In the genomic region with DNA sequence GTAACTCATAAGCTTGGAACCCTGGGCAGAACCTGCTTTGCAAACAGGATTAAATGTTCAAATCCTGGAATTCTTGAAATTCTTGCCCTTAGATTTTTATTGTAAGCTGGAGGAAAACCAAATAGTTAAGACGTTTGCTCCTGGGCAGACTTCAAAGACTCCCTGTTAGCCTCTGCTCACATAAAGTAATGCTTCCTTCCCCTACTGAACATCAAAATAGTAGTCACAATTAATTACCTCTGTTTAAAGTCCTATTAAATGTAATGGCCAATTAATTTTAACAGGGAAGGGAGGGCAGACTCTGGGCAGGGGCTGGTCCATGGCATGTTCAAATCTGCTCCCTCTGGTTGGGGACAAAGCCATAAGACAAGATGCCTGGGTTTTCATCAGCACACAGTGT, we compare ENCODE assay signal across 25 mouse cellular contexts. TPM values are rescaled to one million over a fixed set of nuclear protein-coding genes. Genes with fewer than 3 reads are reported as not detected.
A peak's percentile ranks its signal among the peaks of the same experiment; 100 is the strongest.
DNase-seq lines count a peak whose midpoint lies in the region; ATAC-seq and TF ChIP-seq lines count a peak whose summit lies in the region.
"Had no signal": no experiment of that assay in that cellular context is flagged by ENCODE, and none has a peak within 500 bp of the region (broad histone marks: within the 10 kb centered on the region; RNA-seq: fewer than 3 reads in every experiment).

No protein-coding gene starts in this region.

- H3K9me3 ChIP-seq in forebrain, embryonic 11.5 days (ENCODE audit: control insufficient read depth, low read length), result no peaks in the 10 kb centered on the region
- no peaks in the 10 kb centered on the region for H3K9me3 ChIP-seq in forebrain, embryonic 12.5 days
- H3K9me3 ChIP-seq in kidney, embryonic 16.5 days (ENCODE audit: low read length), result no peaks in the 10 kb centered on the region
- no peaks in the 10 kb centered on the region for H3K9me3 ChIP-seq in liver, embryonic 13.5 days (replicated peaks)
- H3K9me3 ChIP-seq in liver, postnatal 0 days (ENCODE audit: low read length), result no peaks in the 10 kb centered on the region
- H3K9me3 ChIP-seq: embryonic facial prominence, embryonic 10.5 days; embryonic facial prominence, embryonic 13.5 days; hindbrain, embryonic 12.5 days; hindbrain, embryonic 15.5 days had no signal

- 20% methylated on average over 1 of the region's 1 CpGs for WGBS in forebrain, embryonic 11.5 days
- WGBS in forebrain, embryonic 12.5 days, result 8% methylated on average over 1 of the region's 1 CpGs
- 8% methylated on average over 1 of the region's 1 CpGs for WGBS in kidney, embryonic 16.5 days
- 4% methylated on average over 1 of the region's 1 CpGs for WGBS in kidney, adult 2 months
- WGBS in liver, embryonic 13.5 days (ENCODE audit: insufficient replicate concordance), result 66% methylated on average over 1 of the region's 1 CpGs
- WGBS in liver, postnatal 0 days (ENCODE audit: insufficient replicate concordance), result 62% methylated on average over 1 of the region's 1 CpGs

- no peak for DNase-seq in forebrain, embryonic 11.5 days (ENCODE audit: low spot score)
- DNase-seq in kidney, adult 2 months, result no peak
- no peak for DNase-seq in liver, embryonic 13.5 days
- no peak for DNase-seq in liver, postnatal 0 days
- DNase-seq in spleen, postnatal 10 days (ENCODE audit: low spot score in 2 of 2), result no peak
- DNase-seq in embryo, embryonic 10 days (ENCODE audit: low spot score), result no peak
- DNase-seq: adrenal gland, postnatal 10 days; adrenal gland, postnatal 36 days; cerebellum, adult 11 months; cerebellum, adult 2 months; cerebellum, adult 9-11 months; cerebellum, postnatal 25 days; embryo, embryonic 11 days; gastrocnemius, adult 2 months; gastrocnemius, postnatal 14 days had no signal

- TF ChIP-seq EP300 in liver, postnatal 0 days (IDR thresholded peaks at IDR 0.05; ENCODE audit: low read depth), result no peak

- ATAC-seq in forebrain, embryonic 11.5 days (replicated peaks; ENCODE audit: low FRiP score), result 0 out of 2 replicates have a peak, but pooled peaks have one; percentile 49
- ATAC-seq in forebrain, embryonic 12.5 days (ENCODE audit: low FRiP score), result no peak
- ATAC-seq in kidney, embryonic 16.5 days (ENCODE audit: low FRiP score, low TSS enrichment), result 0 out of 2 replicates have a peak, but pooled peaks have one; percentile 16
- ATAC-seq in liver, embryonic 13.5 days (ENCODE audit: low read depth), result no peak
- ATAC-seq in liver, postnatal 0 days, result no peak
- ATAC-seq: forebrain, embryonic 16.5 days; Patski had no signal

- H3K9ac ChIP-seq in forebrain, embryonic 11.5 days (ENCODE audit: low read length), result no peak overlapping the region
- no peak overlapping the region for H3K9ac ChIP-seq in forebrain, embryonic 12.5 days
- H3K9ac ChIP-seq in kidney, embryonic 16.5 days (replicated peaks; ENCODE audit: low read length), result no peak overlapping the region
- no peak overlapping the region for H3K9ac ChIP-seq in liver, embryonic 13.5 days
- H3K9ac ChIP-seq in liver, postnatal 0 days (replicated peaks), result no peak overlapping the region
- H3K9ac ChIP-seq: embryonic facial prominence, embryonic 13.5 days; hindbrain, embryonic 12.5 days; hindbrain, embryonic 15.5 days had no signal

- H3K36me3 ChIP-seq in forebrain, embryonic 11.5 days (ENCODE audit: control insufficient read depth, insufficient read depth, low read length), result no peaks in the 10 kb centered on the region
- no peaks in the 10 kb centered on the region for H3K36me3 ChIP-seq in forebrain, embryonic 12.5 days (replicated peaks)
- no peaks in the 10 kb centered on the region for H3K36me3 ChIP-seq in kidney, embryonic 16.5 days (ENCODE audit: insufficient read depth, low read length)
- no peaks in the 10 kb centered on the region for H3K36me3 ChIP-seq in kidney, adult 2 months (ENCODE audit: control insufficient read depth, insufficient read depth, low read length)
- H3K36me3 ChIP-seq in liver, embryonic 13.5 days, result no peaks in the 10 kb centered on the region
- no peaks in the 10 kb centered on the region for H3K36me3 ChIP-seq in liver, postnatal 0 days (replicated peaks; ENCODE audit: insufficient read depth, low read length)
- H3K36me3 ChIP-seq: embryonic facial prominence, embryonic 10.5 days; embryonic facial prominence, embryonic 13.5 days; hindbrain, embryonic 12.5 days; hindbrain, embryonic 15.5 days had no signal

- H3K27ac ChIP-seq in forebrain, embryonic 11.5 days (ENCODE audit: low read depth, low read length), result no peak overlapping the region
- no peak overlapping the region for H3K27ac ChIP-seq in forebrain, embryonic 12.5 days
- no peak overlapping the region for H3K27ac ChIP-seq in kidney, embryonic 16.5 days (ENCODE audit: low read length)
- no peak overlapping the region for H3K27ac ChIP-seq in kidney, adult 2 months (ENCODE audit: insufficient read depth, low read depth, low read length)
- 0 out of 2 replicates have a peak overlapping the region, but pooled peaks have one; percentile 7 for H3K27ac ChIP-seq in liver, embryonic 13.5 days
- H3K27ac ChIP-seq in liver, postnatal 0 days (ENCODE audit: low read depth), result no peak overlapping the region
- H3K27ac ChIP-seq: embryonic facial prominence, embryonic 10.5 days; embryonic facial prominence, embryonic 13.5 days; gastrocnemius, adult 2 months; hindbrain, embryonic 12.5 days; hindbrain, embryonic 15.5 days had no signal

- H3K4me2 ChIP-seq in forebrain, embryonic 11.5 days (ENCODE audit: low read depth, low read length, severe bottlenecking), result no peak overlapping the region
- no peak overlapping the region for H3K4me2 ChIP-seq in forebrain, embryonic 12.5 days
- H3K4me2 ChIP-seq in kidney, embryonic 16.5 days (replicated peaks; ENCODE audit: low read depth, low read length), result no peak overlapping the region
- no peak overlapping the region for H3K4me2 ChIP-seq in liver, embryonic 13.5 days
- H3K4me2 ChIP-seq in liver, postnatal 0 days (ENCODE audit: low read depth, low read length), result no peak overlapping the region
- H3K4me2 ChIP-seq: embryonic facial prominence, embryonic 13.5 days; heart, embryonic 11.5 days; hindbrain, embryonic 12.5 days; hindbrain, embryonic 15.5 days had no signal

- no peaks in the 10 kb centered on the region for H3K4me1 ChIP-seq in forebrain, embryonic 11.5 days (replicated peaks; ENCODE audit: control insufficient read depth, insufficient read depth, low read length)
- peaks cover 10% of the 10 kb centered on the region for H3K4me1 ChIP-seq in forebrain, embryonic 12.5 days
- peaks cover 37% of the 10 kb centered on the region for H3K4me1 ChIP-seq in kidney, embryonic 16.5 days (ENCODE audit: insufficient read depth, low read length)
- H3K4me1 ChIP-seq in kidney, adult 2 months (ENCODE audit: control insufficient read depth, insufficient read depth, low read length), result peaks cover 29% of the 10 kb centered on the region
- H3K4me1 ChIP-seq in liver, embryonic 13.5 days (replicated peaks), result peaks cover 77% of the 10 kb centered on the region
- peaks cover 36% of the 10 kb centered on the region for H3K4me1 ChIP-seq in liver, postnatal 0 days (ENCODE audit: insufficient read depth)
- H3K4me1 ChIP-seq: hindbrain, embryonic 15.5 days had no signal

- no peak for TF ChIP-seq POLR2A in kidney, adult 2 months (IDR thresholded peaks at IDR 0.05; ENCODE audit: low read depth, low read length)

- TF ChIP-seq CTCF in kidney, adult 2 months (conservative IDR thresholded peaks at IDR 0.05; ENCODE audit: insufficient read depth, insufficient read length, low read depth, low read length), result no peak
- no peak for TF ChIP-seq CTCF in liver, postnatal 0 days (IDR thresholded peaks at IDR 0.05; ENCODE audit: low read depth)

- peaks cover 11% of the 10 kb centered on the region for H3K27me3 ChIP-seq in forebrain, embryonic 11.5 days (ENCODE audit: control insufficient read depth, insufficient read depth, low read length)
- peaks cover 83% of the 10 kb centered on the region for H3K27me3 ChIP-seq in forebrain, embryonic 12.5 days
- H3K27me3 ChIP-seq in kidney, embryonic 16.5 days (ENCODE audit: insufficient read depth, low read length), result peaks cover 5% of the 10 kb centered on the region; the same call in 1 of the 2 replicates
- H3K27me3 ChIP-seq in kidney, adult 2 months (replicated peaks; ENCODE audit: control insufficient read depth, insufficient read depth, low read length), result no peaks in the 10 kb centered on the region
- H3K27me3 ChIP-seq in liver, embryonic 13.5 days, result no peaks in the 10 kb centered on the region
- H3K27me3 ChIP-seq in liver, postnatal 0 days (ENCODE audit: insufficient read depth, low read length), result no peaks in the 10 kb centered on the region
- H3K27me3 ChIP-seq: embryonic facial prominence, embryonic 13.5 days; Patski had no signal

- H3K4me3 ChIP-seq in forebrain, embryonic 11.5 days (ENCODE audit: low read depth, low read length), result no peak overlapping the region
- no peak overlapping the region for H3K4me3 ChIP-seq in forebrain, embryonic 12.5 days (replicated peaks)
- H3K4me3 ChIP-seq in kidney, embryonic 16.5 days (ENCODE audit: low read length), result no peak overlapping the region
- H3K4me3 ChIP-seq in kidney, adult 2 months (ENCODE audit: insufficient read depth, low read depth, low read length), result no peak overlapping the region
- H3K4me3 ChIP-seq in liver, embryonic 13.5 days (replicated peaks), result no peak overlapping the region
- H3K4me3 ChIP-seq in liver, postnatal 0 days (ENCODE audit: low read depth, low read length), result no peak overlapping the region
- H3K4me3 ChIP-seq: embryonic facial prominence, embryonic 10.5 days; embryonic facial prominence, embryonic 13.5 days; erythroblast, embryonic 14.5 days; gastrocnemius, adult 2 months; hindbrain, embryonic 12.5 days; hindbrain, embryonic 15.5 days had no signal

RNA-seq across cellular contexts. Expression of gene Tgfbr3, which starts 49.2 kb away (rescaled TPM):
- 6.9 and 7.6 TPM in 2 replicates for polyA plus RNA-seq in forebrain, embryonic 11.5 days (2014; fragmentation: Nextera tagmentation; extraction: Ambion mirVana)
- polyA plus RNA-seq in forebrain, embryonic 12.5 days (2016; fragmentation: Nextera tagmentation; extraction: Ambion mirVana), result 4.0 and 5.7 TPM in 2 replicates
- polyA plus RNA-seq in kidney, embryonic 16.5 days (2015; fragmentation: Nextera tagmentation; extraction: Ambion mirVana), result 17.3 and 18.6 TPM in 2 replicates
- polyA plus RNA-seq in kidney, adult 2 months (2012; rRNA removed), result 23.4 and 27.7 TPM in 2 replicates
- 7.1 and 9.9 TPM in 2 replicates for polyA plus RNA-seq in liver, embryonic 13.5 days (2015; fragmentation: Nextera tagmentation; extraction: Ambion mirVana)
- 3.8 and 4.4 TPM in 2 replicates for polyA plus RNA-seq in liver, postnatal 0 days (2015; fragmentation: Nextera tagmentation; extraction: Ambion mirVana)

Comparison
In these comparisons a context has a peak if more than half of its experiments do, and no peak if none do; other contexts are left out.
1. ATAC-seq: peak in forebrain, embryonic 11.5 days (single experiment) and kidney, embryonic 16.5 days (single experiment); none in forebrain, embryonic 12.5 days (single experiment), liver, embryonic 13.5 days (single experiment) and liver, postnatal 0 days (single experiment).